Mouse (Mus musculus): ENCODE data around the gene Nr2c1.

DNA sequence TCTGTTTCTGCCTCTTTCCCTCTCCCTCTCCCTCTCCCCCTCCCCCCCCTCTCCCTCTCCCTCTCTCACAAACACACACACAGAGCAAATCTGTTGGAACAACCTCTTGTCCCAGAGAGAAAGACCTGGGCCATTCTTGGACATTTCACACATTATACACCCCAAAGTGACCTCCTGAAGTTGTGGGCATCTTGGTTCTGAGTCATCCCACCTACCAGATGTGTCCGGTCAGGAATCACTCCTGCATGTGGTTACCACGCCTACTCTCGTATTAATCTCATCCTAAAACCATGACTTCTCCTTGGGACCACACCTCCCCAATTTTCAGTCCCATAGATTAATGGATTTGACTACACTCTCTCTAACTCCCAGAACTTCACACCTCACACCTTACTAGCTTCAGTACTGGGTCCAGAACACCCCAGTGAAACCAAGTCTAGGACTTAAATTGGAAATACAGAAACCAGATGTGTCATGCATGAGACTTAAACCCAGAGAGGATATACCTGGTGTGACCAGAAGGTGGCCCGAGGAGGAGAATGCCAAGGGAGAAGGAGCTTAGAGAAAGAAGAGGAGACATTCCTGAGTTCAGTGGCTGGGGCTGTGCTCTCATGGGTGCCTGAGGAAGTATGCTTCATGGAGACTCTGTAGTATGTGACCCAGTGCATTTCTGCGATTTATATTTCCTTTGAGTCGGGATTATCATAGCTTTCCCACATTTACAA, 77.4 kb downstream of the Nr2c1 start:
- TF ChIP-seq GATA1 (IDR thresholded peaks at IDR 0.05; ENCODE audit: borderline replicate concordance, low read length) (no peak), FLI1 (IDR thresholded peaks at IDR 0.05; ENCODE audit: low read length) (no peak)
